In the genomic region with DNA sequence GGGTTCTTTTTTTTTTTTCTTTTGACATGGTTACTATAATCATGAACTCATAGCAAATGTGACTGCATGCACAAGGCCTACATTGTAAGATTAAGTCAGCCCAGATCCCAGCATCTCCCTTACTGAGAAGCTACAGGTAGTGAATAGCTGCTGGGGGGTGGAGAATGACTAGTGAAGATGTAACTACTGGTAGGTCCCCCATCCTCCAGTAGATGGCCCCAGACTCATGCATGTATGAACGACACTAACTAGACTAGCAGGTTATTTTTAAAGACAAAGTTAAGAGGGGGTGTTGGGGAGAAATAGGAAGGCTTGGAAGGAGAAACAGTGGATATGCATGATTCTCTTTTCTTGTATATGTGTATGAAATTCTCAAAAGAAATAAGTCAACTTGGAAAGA, we compare ENCODE assay signal across 13 mouse cellular contexts. TPM values are rescaled to one million over a fixed set of nuclear protein-coding genes. Genes with fewer than 3 reads are reported as not detected.
DNase-seq lines count a peak whose midpoint lies in the region; ATAC-seq lines count a peak whose summit lies in the region.
"Had no signal": no experiment of that assay in that cellular context is flagged by ENCODE, and none has a peak within 500 bp of the region (broad histone marks: within the 10 kb centered on the region; RNA-seq: fewer than 3 reads in every experiment).

No protein-coding gene starts in this region.

- DNase-seq in adrenal gland, postnatal 14 days, result peak; percentile 27
- DNase-seq in adrenal gland, adult 8-10 months, result no peak
- peak; percentile 32 for DNase-seq in kidney, adult 9 months
- DNase-seq in kidney, postnatal 14 days, result no peak
- DNase-seq in thymus, postnatal 0 days (ENCODE audit: low spot score), result peak; percentile 15
- no peak for DNase-seq in thymus, adult 18-20 months
- no peak for DNase-seq in testis, postnatal 14 days (ENCODE audit: low spot score)
- DNase-seq: adrenal gland, postnatal 10 days had no signal

- peaks cover 90% of the 10 kb centered on the region for H3K36me3 ChIP-seq in forebrain, embryonic 12.5 days (replicated peaks)

- no peak overlapping the region for H3K4me2 ChIP-seq in forebrain, embryonic 12.5 days
- H3K4me2 ChIP-seq: heart, embryonic 12.5 days; intestine, embryonic 15.5 days; limb, embryonic 12.5 days; neural tube, embryonic 15.5 days had no signal

- no peak overlapping the region for H3K27ac ChIP-seq in forebrain, embryonic 12.5 days
- H3K27ac ChIP-seq: intestine, embryonic 15.5 days; limb, embryonic 12.5 days; neural tube, embryonic 15.5 days had no signal

- no peaks in the 10 kb centered on the region for H3K9me3 ChIP-seq in forebrain, embryonic 12.5 days
- H3K9me3 ChIP-seq: heart, embryonic 12.5 days; intestine, embryonic 15.5 days had no signal

- no peaks in the 10 kb centered on the region for H3K27me3 ChIP-seq in forebrain, embryonic 12.5 days
- H3K27me3 ChIP-seq: heart, embryonic 12.5 days; intestine, embryonic 15.5 days; limb, embryonic 12.5 days; neural tube, embryonic 15.5 days had no signal

- no peak for ATAC-seq in forebrain, embryonic 12.5 days (ENCODE audit: low FRiP score)
- ATAC-seq: intestine, embryonic 15.5 days had no signal

- no peak overlapping the region for H3K9ac ChIP-seq in forebrain, embryonic 12.5 days
- H3K9ac ChIP-seq: heart, embryonic 12.5 days; intestine, embryonic 15.5 days; limb, embryonic 12.5 days; neural tube, embryonic 15.5 days had no signal

- WGBS in forebrain, embryonic 12.5 days, result 89% methylated on average over 1 of the region's 1 CpGs

- H3K4me1 ChIP-seq in forebrain, embryonic 12.5 days, result no peaks in the 10 kb centered on the region
- H3K4me1 ChIP-seq: heart, embryonic 12.5 days; intestine, embryonic 15.5 days; limb, embryonic 12.5 days; neural tube, embryonic 15.5 days had no signal

- no peak overlapping the region for H3K4me3 ChIP-seq in forebrain, embryonic 12.5 days (replicated peaks)
- H3K4me3 ChIP-seq: heart, embryonic 12.5 days; intestine, embryonic 15.5 days; limb, embryonic 12.5 days; neural tube, embryonic 15.5 days had no signal

RNA-seq across cellular contexts. Expression of a gene that starts 16.9 kb away (rescaled TPM):
- 42.6 and 44.5 TPM in 2 replicates for total RNA-seq in adrenal gland, postnatal 14 days (2021)
- total RNA-seq in adrenal gland, adult 8-10 months (2022), result 10 to 100 TPM; 42.0 to 67.7 (median 61.5) TPM
- 26.8 and 32.7 TPM in 2 replicates for polyA plus RNA-seq in thymus, postnatal 0 days (2015; fragmentation: Nextera tagmentation; extraction: Ambion mirVana)
- 56.3 and 56.5 TPM in 2 replicates for polyA plus RNA-seq in forebrain, embryonic 12.5 days (2016; fragmentation: Nextera tagmentation; extraction: Ambion mirVana)

RNA-seq across cellular contexts. Expression of a gene that starts 38.5 kb away (rescaled TPM):
- 0.44 and 0.75 TPM in 2 replicates for total RNA-seq in adrenal gland, postnatal 14 days (2021)
- total RNA-seq in adrenal gland, adult 8-10 months (2022), result 1 to 10 TPM in 2 of 4 experiments, under 1 TPM in 2; 0.73 to 1.3 (median 1.00) TPM
- polyA plus RNA-seq in thymus, postnatal 0 days (2015; fragmentation: Nextera tagmentation; extraction: Ambion mirVana), result 0.05 and 0.21 TPM in 2 replicates
- 32.2 and 34.2 TPM in 2 replicates for polyA plus RNA-seq in forebrain, embryonic 12.5 days (2016; fragmentation: Nextera tagmentation; extraction: Ambion mirVana)

RNA-seq across cellular contexts. Expression of a gene that starts 58.8 kb away (rescaled TPM):
- total RNA-seq in adrenal gland, postnatal 14 days (2021), result 9.1 and 12.7 TPM in 2 replicates
- 10 to 100 TPM; 11.2 to 18.2 (median 14.1) TPM for total RNA-seq in adrenal gland, adult 8-10 months (2022)
- polyA plus RNA-seq in thymus, postnatal 0 days (2015; fragmentation: Nextera tagmentation; extraction: Ambion mirVana), result 7.0 and 7.9 TPM in 2 replicates
- 17.9 and 18.3 TPM in 2 replicates for polyA plus RNA-seq in forebrain, embryonic 12.5 days (2016; fragmentation: Nextera tagmentation; extraction: Ambion mirVana)

Comparison
In these comparisons a context has a peak if more than half of its experiments do, and no peak if none do; other contexts are left out.
1. DNase-seq: peak in adrenal gland, postnatal 14 days (single experiment), kidney, adult 9 months (single experiment) and thymus, postnatal 0 days (single experiment); none in adrenal gland, adult 8-10 months (single experiment), kidney, postnatal 14 days (single experiment), thymus, adult 18-20 months (0 of 2) and testis, postnatal 14 days (single experiment).